Mouse (Mus musculus): ENCODE results near the gene Ints14.
"Not testable (repeated sequence)": the region's sequence is repeated elsewhere in the genome, so short reads cannot be mapped to it uniquely, and the experiment has no call there.

Ints14 gene

GRCm38 (mm10) chr9:64952055-64952454, 8.7 kb upstream of the Ints14 start:
- DNase-seq (ENCODE audit: extremely low read depth, low read depth), result no peak

GRCm38 (mm10) chr9:64953190-64953589, 7.5 kb upstream of the Ints14 start:
- no peak for DNase-seq (ENCODE audit: extremely low read depth, low read depth)

GRCm38 (mm10) chr9:64956337-64956736, 4.4 kb upstream of the Ints14 start:
- no peak for DNase-seq (ENCODE audit: extremely low read depth, low read depth)

GRCm38 (mm10) chr9:64957276-64957675, 3.4 kb upstream of the Ints14 start:
- no peak for DNase-seq (ENCODE audit: extremely low read depth, low read depth)

GRCm38 (mm10) chr9:64960978-64961320, 244 bp downstream of the Ints14 start:
- DNase-seq (ENCODE audit: extremely low read depth, low read depth), result peak; percentile 78

- DNase-seq (ENCODE audit: extremely low read depth, low read depth), result no peak
These were observed 19.8 kb downstream of the Ints14 start for GRCm38 (mm10) chr9:64980548-64980947.

- DNase-seq (ENCODE audit: extremely low read depth, low read depth), result no peak
These were observed 21.2 kb downstream of the Ints14 start for GRCm38 (mm10) chr9:64981904-64982303.

GRCm38 (mm10) chr9:64985037-64985794, 24.5 kb downstream of the Ints14 start:
- DNase-seq (ENCODE audit: extremely low read depth, low read depth), result peak; percentile 37

- DNase-seq (ENCODE audit: extremely low read depth, low read depth), result no peak
These were observed 25.1 kb downstream of the Ints14 start for GRCm38 (mm10) chr9:64985807-64986206.

GRCm38 (mm10) chr9:64987651-64988050, 26.9 kb downstream of the Ints14 start:
- no peak for DNase-seq (ENCODE audit: extremely low read depth, low read depth)

GRCm38 (mm10) chr9:64988443-64988842, 27.7 kb downstream of the Ints14 start:
- DNase-seq (ENCODE audit: extremely low read depth, low read depth), result no peak

- DNase-seq (ENCODE audit: extremely low read depth, low read depth), result no peak
These were observed 29.6 kb downstream of the Ints14 start for GRCm38 (mm10) chr9:64990291-64990690.

- not testable (repeated sequence) for DNase-seq (ENCODE audit: extremely low read depth, low read depth)
These were observed 34.8 kb downstream of the Ints14 start for GRCm38 (mm10) chr9:64995464-64995863.

GRCm38 (mm10) chr9:65001481-65001880, 40.8 kb downstream of the Ints14 start:
- no peak for DNase-seq (ENCODE audit: extremely low read depth, low read depth)

GRCm38 (mm10) chr9:65005737-65006136, 45.0 kb downstream of the Ints14 start:
- no peak for DNase-seq (ENCODE audit: extremely low read depth, low read depth)

GRCm38 (mm10) chr9:65010632-65011031, 49.9 kb downstream of the Ints14 start:
- no peak for DNase-seq (ENCODE audit: extremely low read depth, low read depth)

GRCm38 (mm10) chr9:65011304-65011703, 50.6 kb downstream of the Ints14 start:
- no peak for DNase-seq (ENCODE audit: extremely low read depth, low read depth)

GRCm38 (mm10) chr9:65015461-65016222, 54.9 kb downstream of the Ints14 start:
- DNase-seq (ENCODE audit: extremely low read depth, low read depth), result no peak

GRCm38 (mm10) chr9:65016241-65016977, 55.7 kb downstream of the Ints14 start:
- DNase-seq (ENCODE audit: extremely low read depth, low read depth), result no peak

- no peak for DNase-seq (ENCODE audit: extremely low read depth, low read depth)
These were observed 56.5 kb downstream of the Ints14 start for GRCm38 (mm10) chr9:65016978-65017827.

- no peak for DNase-seq (ENCODE audit: extremely low read depth, low read depth)
These were observed 57.2 kb downstream of the Ints14 start for GRCm38 (mm10) chr9:65017896-65018295.
